Mouse (Mus musculus): ENCODE measurements around the gene Rpl18. TPM values are rescaled to one million over a fixed set of nuclear protein-coding genes. Genes with fewer than 3 reads are reported as not detected.

The Rpl18 gene
- polyA plus RNA-seq (2012; rRNA removed), result 950 and 1,663 TPM in 2 replicates

GRCm38 (mm10) chr7:45715090-45715708 lies at the start of gene Rpl18:
TSS of gene Rpl18 (plus strand) at chr7:45715457.

DNA sequence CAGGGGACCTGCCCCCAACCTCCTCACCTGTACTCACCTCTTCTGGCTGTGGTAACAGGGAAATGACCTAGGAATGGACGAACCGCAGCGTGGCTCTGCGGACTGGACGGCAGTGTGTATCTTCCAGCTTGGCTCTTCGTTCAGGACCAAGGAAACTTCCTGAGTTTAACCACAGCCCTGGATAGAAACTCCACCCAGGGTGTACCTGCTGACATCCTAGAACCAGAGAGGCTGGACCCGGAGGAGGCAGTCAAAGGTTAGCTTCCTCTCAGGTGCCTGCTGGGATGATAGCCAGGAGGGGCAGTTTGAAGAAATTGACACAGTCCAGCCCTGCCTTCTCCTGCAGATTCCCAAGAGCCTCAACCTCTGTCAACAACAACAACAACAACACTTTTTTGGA lies 49.1 kb upstream of the Rpl18 start, which contains the start of gene Fut2:
Gene Fut2, minus strand, starts transcription at position 234 of the 400 bp plus-strand sequence.

DNA sequence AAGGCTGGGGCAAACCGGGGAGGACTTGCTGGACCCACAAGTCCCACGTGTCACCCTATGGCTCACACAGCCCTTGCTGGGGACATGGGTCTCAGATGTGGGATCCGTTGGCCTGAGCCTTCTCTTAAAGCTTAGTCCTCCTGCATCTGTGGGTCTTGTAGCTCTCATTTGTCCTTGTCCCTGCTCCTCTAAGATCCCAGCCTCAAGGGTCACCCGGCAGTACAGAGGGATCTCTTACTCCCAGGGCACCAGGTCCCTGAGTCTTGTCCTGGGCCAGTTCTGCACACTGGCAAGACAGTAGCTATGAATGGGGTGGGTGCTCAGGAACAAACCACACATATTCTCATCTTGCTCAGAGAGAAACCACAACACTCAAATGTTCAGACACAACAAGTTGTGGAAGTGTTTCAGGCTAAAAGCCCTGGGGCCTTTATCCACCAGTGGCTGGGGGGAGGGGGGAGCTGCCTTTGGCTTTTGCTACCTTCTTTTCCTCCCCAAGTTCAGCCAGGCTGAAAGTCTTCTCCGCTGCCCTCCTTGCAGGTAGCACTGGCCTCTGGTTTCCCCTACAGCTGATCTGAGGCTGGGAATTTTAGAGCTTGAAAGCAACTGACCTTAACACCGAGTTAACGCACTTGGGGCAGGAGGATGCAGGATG lies 31.7 kb upstream of the Rpl18 start, which contains the start of gene Ntn5:
Gene Ntn5, plus strand, starts transcription at position 627 of the 655 bp plus-strand sequence.

DNA sequence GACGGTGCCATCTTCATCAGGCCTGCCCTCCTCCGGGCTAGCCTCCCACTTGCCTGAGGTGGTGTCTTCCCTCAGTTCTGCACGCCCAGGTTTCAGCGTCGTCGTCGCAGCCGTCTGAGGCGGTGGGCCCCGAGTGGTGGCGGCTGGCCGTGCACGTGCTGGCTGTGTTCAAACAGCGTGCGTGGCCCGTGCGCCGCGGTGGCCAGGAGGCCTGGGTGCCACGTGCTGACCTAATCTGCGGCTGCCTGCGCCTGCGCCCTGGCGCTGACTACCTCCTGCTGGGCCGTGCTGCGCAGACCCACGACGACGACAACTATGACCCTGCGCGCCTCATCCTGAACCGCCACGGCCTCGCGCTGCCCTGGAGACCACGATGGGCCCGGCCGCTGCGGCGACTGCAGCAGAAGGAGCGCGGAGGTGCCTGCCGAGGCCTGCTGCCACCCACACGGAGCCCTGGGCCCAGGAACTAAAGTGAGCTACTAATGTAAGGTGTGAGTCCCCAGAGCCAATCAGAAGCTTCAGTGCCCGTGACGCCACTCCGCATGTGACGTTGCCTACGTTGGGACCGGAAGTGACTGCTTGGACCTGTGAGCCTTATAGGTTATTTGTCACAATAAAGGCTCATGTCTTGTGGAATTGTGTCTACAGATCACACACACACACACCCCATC lies 21.2 kb upstream of the Rpl18 start, which contains the start of gene Sec1:
Gene Sec1, minus strand, starts transcription at position 482 of the 671 bp plus-strand sequence.

GRCm38 (mm10) chr7:45699523-45700141 lies 15.6 kb upstream of the Rpl18 start, which contains the start of gene Car11:
TSS of gene Car11 (plus strand) at chr7:45699843.

DNA sequence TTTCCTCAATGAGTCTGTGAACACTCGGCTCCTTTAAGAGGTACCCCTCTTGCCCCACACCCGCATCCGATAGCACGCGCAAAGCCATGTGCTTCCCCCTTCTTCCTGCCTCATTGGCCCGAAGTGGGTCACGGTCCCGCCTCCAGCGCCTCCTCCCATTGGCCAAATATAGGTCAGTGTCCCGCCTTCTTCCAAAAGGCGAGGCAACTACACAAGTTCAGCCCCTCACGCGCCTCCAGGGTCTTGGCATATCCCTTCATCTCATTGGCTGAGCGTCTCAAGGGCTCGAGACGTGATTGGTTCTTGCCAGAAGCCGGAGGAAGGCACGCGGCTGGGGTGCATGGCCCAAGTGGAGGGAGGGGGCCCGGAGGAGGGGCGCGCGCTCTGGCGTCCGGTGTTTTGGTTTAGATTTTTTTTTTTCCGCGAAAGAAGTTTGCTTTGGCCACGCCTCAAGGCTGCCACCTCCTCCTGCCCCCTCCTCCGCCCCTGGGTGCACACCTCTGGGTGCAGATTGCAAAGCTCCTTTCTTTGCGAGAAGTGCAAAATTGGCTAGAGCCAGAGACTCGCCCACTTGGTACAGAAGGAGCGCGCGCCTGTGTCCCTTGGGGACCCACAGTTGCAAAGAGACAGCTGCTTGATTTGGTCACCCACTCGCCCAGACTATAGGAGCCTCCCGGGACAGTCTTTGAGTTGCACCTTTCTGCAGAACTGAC lies 10.4 kb upstream of the Rpl18 start, which contains the start of gene Dbp:
Gene Dbp, plus strand, starts transcription at position 359 of the 713 bp plus-strand sequence.

GRCm38 (mm10) chr7:45717918-45718297 lies 2.7 kb downstream of the Rpl18 start, which contains the start of gene Sphk2:
TSS of gene Sphk2 (minus strand) at chr7:45718002.

GRCm38 (mm10) chr7:45720413-45721233 lies 5.4 kb downstream of the Rpl18 start, which contains the start of gene Fam83e:
TSS of gene Fam83e (plus strand) at chr7:45721212.

GRCm38 (mm10) chr7:45725713-45726112 lies 10.5 kb downstream of the Rpl18 start, which contains the start of gene Spaca4:
TSS of gene Spaca4 (minus strand) at chr7:45725813.

Other genes starting within 250 kb of the Rpl18 start
- gene Bax, start 248.6 kb upstream of the Rpl18 start, polyA plus RNA-seq (2012; rRNA removed), result 72.5 and 92.5 TPM in 2 replicates
- gene Tulp2, start 233.6 kb upstream of the Rpl18 start, polyA plus RNA-seq (2012; rRNA removed), result 0.09 TPM in 1 of 2 replicates, not detected in the other
- gene Gm45808, start 228.6 kb upstream of the Rpl18 start, polyA plus RNA-seq (2012; rRNA removed), result not detected in 2 replicates
- 0.18 and 0.20 TPM in 2 replicates for gene Dhdh, start 226.7 kb upstream of the Rpl18 start, polyA plus RNA-seq (2012; rRNA removed)
- gene Nucb1, start 205.1 kb upstream of the Rpl18 start, polyA plus RNA-seq (2012; rRNA removed), result 280 and 281 TPM in 2 replicates
- 19.7 and 42.6 TPM in 2 replicates for gene Ppp1r15a, start 189.2 kb upstream of the Rpl18 start, polyA plus RNA-seq (2012; rRNA removed)
- 5.0 and 10.4 TPM in 2 replicates for gene Plekha4, start 189.1 kb upstream of the Rpl18 start, polyA plus RNA-seq (2012; rRNA removed)
- 7.6 and 14.6 TPM in 2 replicates for gene Hsd17b14, start 160.6 kb upstream of the Rpl18 start, polyA plus RNA-seq (2012; rRNA removed)
- 101 and 114 TPM in 2 replicates for gene Bcat2, start 145.3 kb upstream of the Rpl18 start, polyA plus RNA-seq (2012; rRNA removed)
- 0.09 TPM in 1 of 2 replicates, not detected in the other for gene Fgf21, start 100.0 kb upstream of the Rpl18 start, polyA plus RNA-seq (2012; rRNA removed)
- gene Fut1, start 98.2 kb upstream of the Rpl18 start, polyA plus RNA-seq (2012; rRNA removed), result 0.60 and 1.6 TPM in 2 replicates
- gene Izumo1, start 93.6 kb upstream of the Rpl18 start, polyA plus RNA-seq (2012; rRNA removed), result 0.11 and 0.29 TPM in 2 replicates
- gene Rasip1, start 88.0 kb upstream of the Rpl18 start, polyA plus RNA-seq (2012; rRNA removed), result 8.6 and 10.0 TPM in 2 replicates
- gene Mamstr, start 75.5 kb upstream of the Rpl18 start, polyA plus RNA-seq (2012; rRNA removed), result 2.1 and 3.5 TPM in 2 replicates
- 40.4 and 57.4 TPM in 2 replicates for gene Fut2, start 49.1 kb upstream of the Rpl18 start, polyA plus RNA-seq (2012; rRNA removed)
- gene Ntn5, start 31.4 kb upstream of the Rpl18 start, polyA plus RNA-seq (2012; rRNA removed), result 0.94 and 3.5 TPM in 2 replicates
- gene Sec1, start 21.1 kb upstream of the Rpl18 start, polyA plus RNA-seq (2012; rRNA removed), result 0.08 and 0.23 TPM in 2 replicates
- gene Car11, start 15.6 kb upstream of the Rpl18 start, polyA plus RNA-seq (2012; rRNA removed), result 7.3 and 11.6 TPM in 2 replicates
- gene Dbp, start 10.4 kb upstream of the Rpl18 start, polyA plus RNA-seq (2012; rRNA removed), result 8.9 and 12.6 TPM in 2 replicates
- 62.1 and 73.9 TPM in 2 replicates for gene Sphk2, start 2.5 kb downstream of the Rpl18 start, polyA plus RNA-seq (2012; rRNA removed)
- 134 and 147 TPM in 2 replicates for gene Fam83e, start 5.8 kb downstream of the Rpl18 start, polyA plus RNA-seq (2012; rRNA removed)
- gene Spaca4, start 10.4 kb downstream of the Rpl18 start, polyA plus RNA-seq (2012; rRNA removed), result not detected in 2 replicates
- 1.4 and 2.2 TPM in 2 replicates for gene Lmtk3, start 68.3 kb downstream of the Rpl18 start, polyA plus RNA-seq (2012; rRNA removed)
- 28.3 and 35.1 TPM in 2 replicates for gene Sult2b1, start 69.2 kb downstream of the Rpl18 start, polyA plus RNA-seq (2012; rRNA removed)
- gene Cyth2, start 99.1 kb downstream of the Rpl18 start, polyA plus RNA-seq (2012; rRNA removed), result 35.8 and 65.2 TPM in 2 replicates
- gene Kcnj14, start 109.3 kb downstream of the Rpl18 start, polyA plus RNA-seq (2012; rRNA removed), result 0.02 and 0.05 TPM in 2 replicates
- gene Grwd1, start 115.5 kb downstream of the Rpl18 start, polyA plus RNA-seq (2012; rRNA removed), result 7.6 TPM in 2 replicates
- 141 and 144 TPM in 2 replicates for gene Kdelr1, start 157.3 kb downstream of the Rpl18 start, polyA plus RNA-seq (2012; rRNA removed)
- gene Grin2d, start 162.9 kb downstream of the Rpl18 start, polyA plus RNA-seq (2012; rRNA removed), result 2.1 and 3.5 TPM in 2 replicates
- 0.11 and 0.23 TPM in 2 replicates for gene Syngr4, start 181.3 kb downstream of the Rpl18 start, polyA plus RNA-seq (2012; rRNA removed)
- gene Tmem143, start 181.5 kb downstream of the Rpl18 start, polyA plus RNA-seq (2012; rRNA removed), result 21.2 and 21.7 TPM in 2 replicates
- 123 and 138 TPM in 2 replicates for gene Emp3, start 205.9 kb downstream of the Rpl18 start, polyA plus RNA-seq (2012; rRNA removed)
- 0.82 and 1.2 TPM in 2 replicates for gene Ccdc114, start 208.6 kb downstream of the Rpl18 start, polyA plus RNA-seq (2012; rRNA removed)

All from stomach, adult 2 months (tissue).